ENCODE assay signal across 11 mouse cellular contexts in genomic region chr8:45844911-45845481, GRCm38 (mm10). TPM values are rescaled to one million over a fixed set of nuclear protein-coding genes. Genes with fewer than 3 reads are reported as not detected.
DNase-seq lines count a peak whose midpoint lies in the region; ATAC-seq and TF ChIP-seq lines count a peak whose summit lies in the region.
"Had no signal": no experiment of that assay in that cellular context is flagged by ENCODE, and none has a peak within 500 bp of the region (broad histone marks: within the 10 kb centered on the region; RNA-seq: fewer than 3 reads in every experiment).

No protein-coding gene starts in this region.

- no peaks in the 10 kb centered on the region for H3K36me3 ChIP-seq in heart, embryonic 11.5 days (ENCODE audit: control insufficient read depth, insufficient read depth, low read length)
- H3K36me3 ChIP-seq in kidney, postnatal 0 days (ENCODE audit: insufficient read depth, low read length) = no peaks in the 10 kb centered on the region
- H3K36me3 ChIP-seq: forebrain, embryonic 15.5 days; liver, embryonic 13.5 days; neural tube, embryonic 12.5 days had no signal

- no peak for ATAC-seq in heart, embryonic 11.5 days (replicated peaks; ENCODE audit: insufficient number of reproducible peaks, low FRiP score, low TSS enrichment)
- no peak; the same call in 1 of the 2 replicates for ATAC-seq in kidney, postnatal 0 days (replicated peaks; ENCODE audit: low FRiP score, low read depth)

- no peak overlapping the region for H3K4me2 ChIP-seq in heart, embryonic 11.5 days
- H3K4me2 ChIP-seq in kidney, postnatal 0 days (ENCODE audit: low read length) = no peak overlapping the region; the same call in 1 of the 2 replicates
- H3K4me2 ChIP-seq: forebrain, embryonic 15.5 days; liver, embryonic 13.5 days; neural tube, embryonic 12.5 days had no signal

- H3K9me3 ChIP-seq in heart, embryonic 11.5 days (replicated peaks; ENCODE audit: control insufficient read depth, low read length) = no peaks in the 10 kb centered on the region
- no peaks in the 10 kb centered on the region for H3K9me3 ChIP-seq in kidney, postnatal 0 days (replicated peaks; ENCODE audit: low read length)
- H3K9me3 ChIP-seq: forebrain, embryonic 15.5 days; liver, embryonic 13.5 days; neural tube, embryonic 12.5 days had no signal

- no peak for TF ChIP-seq CTCF in kidney, postnatal 0 days (IDR thresholded peaks at IDR 0.05; ENCODE audit: low read depth)

- WGBS in heart, embryonic 11.5 days (ENCODE audit: insufficient replicate concordance) = 18% methylated on average over 14 of the region's 14 CpGs
- 42% methylated on average over 14 of the region's 14 CpGs for WGBS in kidney, postnatal 0 days

- H3K9ac ChIP-seq in heart, embryonic 11.5 days (ENCODE audit: low read depth, low read length) = peak overlapping the region; percentile 24; the same call in 1 of the 2 replicates
- H3K9ac ChIP-seq in kidney, postnatal 0 days (ENCODE audit: low read depth, low read length) = no peak overlapping the region
- H3K9ac ChIP-seq: forebrain, embryonic 15.5 days; liver, embryonic 13.5 days; neural tube, embryonic 12.5 days had no signal

- H3K27me3 ChIP-seq in heart, embryonic 11.5 days (ENCODE audit: control insufficient read depth, insufficient read depth, low read length) = no peaks in the 10 kb centered on the region
- H3K27me3 ChIP-seq in kidney, postnatal 0 days (ENCODE audit: insufficient read depth, low read length) = no peaks in the 10 kb centered on the region
- H3K27me3 ChIP-seq: forebrain, embryonic 15.5 days; liver, embryonic 13.5 days; neural tube, embryonic 12.5 days had no signal

- peak; percentile 5 for DNase-seq in kidney, adult 18-20 months
- no peak for DNase-seq in kidney, postnatal 14 days
- peak; percentile 26 for DNase-seq in Muller cell, postnatal 12 days (ENCODE audit: inconsistent ontology term)
- peak; percentile 63 for DNase-seq in kidney, postnatal 0 days (ENCODE audit: low spot score)
- DNase-seq in urinary bladder, postnatal 25 days (ENCODE audit: low spot score) = no peak
- DNase-seq in cerebellum, adult 18-20 months = no peak
- no peak for DNase-seq in spleen, postnatal 4 days (ENCODE audit: low spot score in 2 of 2)
- DNase-seq: liver, embryonic 13.5 days had no signal

- H3K4me3 ChIP-seq in heart, embryonic 11.5 days (ENCODE audit: low read depth, low read length) = no peak overlapping the region
- H3K4me3 ChIP-seq in kidney, postnatal 0 days (replicated peaks; ENCODE audit: low read depth, low read length) = no peak overlapping the region
- H3K4me3 ChIP-seq: forebrain, embryonic 15.5 days; liver, embryonic 13.5 days; neural tube, embryonic 12.5 days had no signal

- H3K27ac ChIP-seq in heart, embryonic 11.5 days (ENCODE audit: low read depth, low read length) = peak overlapping the region; percentile 84
- no peak overlapping the region for H3K27ac ChIP-seq in kidney, postnatal 0 days
- H3K27ac ChIP-seq: forebrain, embryonic 15.5 days; liver, embryonic 13.5 days; neural tube, embryonic 12.5 days had no signal

- H3K4me1 ChIP-seq in heart, embryonic 11.5 days (ENCODE audit: control insufficient read depth, insufficient read depth, low read length) = peaks cover 24% of the 10 kb centered on the region
- 0 out of 2 replicates have a peak, but pooled peaks cover 8% of the 10 kb centered on the region for H3K4me1 ChIP-seq in kidney, postnatal 0 days (replicated peaks; ENCODE audit: insufficient read depth, low read length)
- H3K4me1 ChIP-seq: liver, embryonic 13.5 days had no signal

RNA-seq across cellular contexts. Expression of gene Pdlim3, which starts 40.3 kb away (rescaled TPM):
- 307 and 355 TPM in 2 replicates for polyA plus RNA-seq in heart, embryonic 11.5 days (2014; fragmentation: Nextera tagmentation; extraction: Ambion mirVana)
- 23.7 and 26.1 TPM in 2 replicates for polyA plus RNA-seq in kidney, postnatal 0 days (2015; fragmentation: Nextera tagmentation; extraction: Ambion mirVana)

Comparison
In these comparisons a context has a peak if more than half of its experiments do, and no peak if none do; other contexts are left out.
1. DNase-seq: peak in kidney, adult 18-20 months (single experiment), Muller cell, postnatal 12 days (single experiment) and kidney, postnatal 0 days (single experiment); none in kidney, postnatal 14 days (single experiment), urinary bladder, postnatal 25 days (single experiment), cerebellum, adult 18-20 months (0 of 2) and spleen, postnatal 4 days (0 of 2).
2. RNA of gene Pdlim3, which starts 40.3 kb away (polyA plus RNA-seq): 307 to 355 TPM in heart, embryonic 11.5 days; 23.7 to 26.1 TPM in kidney, postnatal 0 days; every median in the first group is over 10 times any median in the second.